Mouse (Mus musculus) spleen, embryonic (tissue): ENCODE measurements around the gene Usp21.

Experiments
- CTCF ChIA-PET: fragments of 350-600 bp; sonication (Branson Sonifier 250); formaldehyde crosslinking; loops from one replicate; lab custom pipeline; 2022; lab: Charles Lee

Usp21 gene

GRCm38 (mm10) chr1:171269848-171270572 is 17.8 kb downstream of the Usp21 start, which contains the start of gene B4galt3:
Gene B4galt3 (plus strand): TSS chr1:171270328.
- CTCF ChIA-PET, result no interaction called here

GRCm38 (mm10) chr1:171268341-171268740 is 19.4 kb downstream of the Usp21 start:
- CTCF ChIA-PET, result no interaction called here

- CTCF ChIA-PET, result interaction anchor here (0.7 kb wide), 1 partner anchor 124 kb away, joined by 11 read pairs; no protein-coding TSS in a partner anchor
These were observed 21.6 kb downstream of the Usp21 start for GRCm38 (mm10) chr1:171265971-171266744.

DNA sequence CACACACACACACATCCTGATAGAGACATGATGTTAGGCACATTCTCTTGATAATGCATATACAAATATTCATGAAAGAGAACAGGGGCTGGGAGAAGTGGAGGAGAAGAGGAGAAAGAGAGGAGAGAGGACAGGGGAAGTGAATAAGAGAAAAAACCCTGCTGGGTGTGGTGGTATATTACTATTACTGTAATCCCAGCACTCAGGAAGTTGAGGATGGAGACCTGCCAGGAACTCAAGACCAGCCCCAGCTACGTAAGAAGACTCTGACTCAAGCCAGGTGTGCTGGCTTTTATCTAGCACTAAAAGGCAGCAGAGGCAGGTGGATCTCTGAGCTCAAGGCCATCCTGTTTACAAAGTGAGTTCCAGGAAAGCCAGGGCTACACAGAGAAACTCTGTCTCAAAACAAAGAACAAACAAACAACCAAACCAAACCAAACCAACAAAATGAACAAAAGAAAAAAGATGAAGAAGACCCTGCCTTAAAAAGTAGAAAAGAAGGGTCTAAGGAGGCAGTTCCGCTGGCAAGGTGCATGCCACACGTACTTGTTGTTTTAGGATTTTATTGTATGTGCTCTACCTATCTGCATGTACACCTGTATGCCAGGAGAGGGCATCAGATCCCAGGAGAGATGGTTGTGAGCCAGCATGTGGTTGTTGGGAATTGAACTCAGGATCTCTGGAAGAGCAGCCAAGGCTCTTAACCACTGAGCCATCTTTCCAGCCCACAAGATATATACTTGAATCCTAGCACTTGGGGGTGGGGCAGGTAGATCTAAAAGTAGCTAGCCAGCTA is 23.9 kb downstream of the Usp21 start:
- CTCF ChIA-PET, result no interaction called here

- CTCF ChIA-PET, result no interaction called here
These were observed 24.6 kb downstream of the Usp21 start for GRCm38 (mm10) chr1:171263185-171263611.

DNA sequence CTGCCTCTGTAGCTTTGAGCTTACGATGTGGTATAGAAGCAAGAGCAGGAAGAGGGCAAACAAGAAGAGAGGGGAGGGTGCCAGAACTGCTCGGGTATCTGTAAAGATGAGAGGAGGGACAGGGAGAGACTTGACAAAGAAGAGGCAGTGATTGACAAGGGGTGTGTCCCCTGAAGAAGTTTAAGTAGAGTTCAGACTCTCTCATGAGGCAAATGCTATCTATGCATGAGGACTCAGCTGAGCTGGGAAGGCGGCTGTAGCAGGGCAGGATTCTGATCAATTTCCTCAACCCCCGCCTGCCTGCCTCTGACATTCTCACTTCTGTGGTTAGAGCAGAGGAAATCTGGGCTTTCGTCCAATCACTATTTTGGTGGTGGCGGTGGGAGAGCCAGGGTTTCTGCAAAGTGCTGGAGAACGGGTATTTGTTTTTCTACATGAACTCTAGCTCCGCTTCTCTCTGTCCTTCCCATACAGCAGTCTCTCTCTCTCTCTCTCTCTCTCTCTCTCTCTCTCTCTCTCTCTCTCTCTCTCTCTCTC is 25.1 kb downstream of the Usp21 start:
- CTCF ChIA-PET, result no interaction called here

DNA sequence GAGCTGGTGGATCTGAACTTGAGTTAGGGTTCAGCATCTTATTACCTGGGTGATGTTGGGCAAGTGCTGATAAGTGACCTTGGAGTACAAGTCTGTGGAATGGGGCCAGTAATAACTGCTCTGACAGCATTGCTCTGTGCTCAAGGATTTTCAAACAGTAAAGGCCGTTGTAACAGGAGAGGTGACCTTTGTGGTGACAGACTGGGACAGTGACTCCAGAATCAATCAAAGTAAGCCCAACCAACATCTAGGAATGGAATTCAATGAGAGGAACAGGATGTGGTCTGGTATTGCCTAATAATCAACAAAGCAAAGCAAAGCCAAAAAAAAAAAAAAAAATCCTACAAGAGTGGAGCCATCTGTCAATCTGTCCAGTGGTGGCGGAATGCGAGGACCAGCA is 27.5 kb downstream of the Usp21 start:
- CTCF ChIA-PET, result interaction anchor here (0.7 to 1.2 kb wide), 2 partner anchors 9 to 12 kb away, joined by 3 to 7 read pairs; no protein-coding TSS in a partner anchor

DNA sequence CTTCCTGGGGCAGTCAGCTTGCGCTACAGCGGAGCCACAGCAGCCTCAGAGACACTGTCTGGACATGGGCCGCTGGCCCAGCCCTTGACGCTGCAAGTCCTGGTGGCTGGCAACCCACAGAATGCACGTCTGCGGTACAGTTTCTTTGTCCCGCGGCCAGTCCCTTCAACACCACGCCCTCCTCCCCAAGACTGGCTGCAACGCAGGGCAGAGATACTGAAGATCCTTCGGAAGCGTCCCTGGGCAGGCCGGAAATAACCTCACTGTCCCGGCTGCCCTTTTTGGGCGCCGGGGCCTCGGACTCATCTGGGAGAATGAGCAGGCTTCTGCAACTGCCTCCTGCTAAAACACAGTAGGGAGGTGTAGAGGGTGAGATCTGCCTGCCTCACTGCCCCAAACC is 28.9 kb downstream of the Usp21 start:
- CTCF ChIA-PET, result interaction anchor here (0.6 to 0.7 kb wide), 2 partner anchors 49 to 363 kb away, joined by 3 read pairs; no protein-coding TSS in a partner anchor

- CTCF ChIA-PET, result interaction anchor here (0.5 to 1.7 kb wide), 4 partner anchors 14 to 392 kb away, joined by 3 to 9 read pairs (median 4); no protein-coding TSS in a partner anchor
These were observed 30.0 kb downstream of the Usp21 start for GRCm38 (mm10) chr1:171257781-171258180.

- CTCF ChIA-PET, result interaction anchor here (0.6 to 1.7 kb wide), 2 partner anchors 15 to 253 kb away, joined by 6 to 9 read pairs; no protein-coding TSS in a partner anchor
These were observed 30.7 kb downstream of the Usp21 start for GRCm38 (mm10) chr1:171256937-171257548.

- CTCF ChIA-PET, result no interaction called here
These were observed 31.5 kb downstream of the Usp21 start for GRCm38 (mm10) chr1:171256095-171256818.

- CTCF ChIA-PET, result no interaction called here
These were observed 35.4 kb downstream of the Usp21 start for GRCm38 (mm10) chr1:171252415-171252814.

DNA sequence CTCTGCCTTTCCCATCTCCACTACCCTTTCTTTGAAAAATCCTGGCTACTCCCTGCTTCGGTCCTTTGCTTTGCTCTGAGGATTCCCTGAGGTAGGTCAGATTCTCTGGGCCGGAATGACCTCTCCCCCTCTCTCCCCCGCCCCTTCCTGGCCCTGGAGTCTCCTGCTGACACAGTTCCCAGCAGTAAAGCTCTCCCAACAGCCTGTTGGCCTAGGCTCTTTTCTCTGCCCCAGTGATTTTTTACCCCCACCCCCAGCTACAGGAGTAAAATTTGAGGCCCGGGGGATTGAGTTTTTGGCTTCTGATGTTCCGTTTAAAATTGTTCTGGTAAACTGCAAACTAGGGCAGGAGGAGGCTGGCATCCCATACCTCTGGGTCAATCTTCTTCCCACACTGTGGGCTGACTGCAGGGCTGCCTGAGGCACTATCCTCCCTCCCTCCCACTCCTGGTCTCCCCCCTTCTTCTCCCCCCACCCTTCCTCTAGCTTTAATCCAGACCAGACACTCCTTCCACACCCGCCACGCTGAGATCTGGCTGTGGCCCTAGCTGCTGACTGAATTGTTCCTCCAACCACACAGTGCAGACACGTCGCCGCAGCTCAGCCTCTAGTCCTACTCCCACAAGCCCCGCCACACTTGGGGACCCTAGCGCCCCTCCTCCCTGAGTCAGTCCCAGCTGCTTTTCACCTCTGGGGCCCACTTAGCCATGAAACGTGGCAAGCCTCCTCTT is 36.0 kb downstream of the Usp21 start:
- CTCF ChIA-PET, result interaction anchor here (0.6 to 0.7 kb wide), 2 partner anchors 9 to 14 kb away, joined by 3 to 7 read pairs; no protein-coding TSS in a partner anchor

DNA sequence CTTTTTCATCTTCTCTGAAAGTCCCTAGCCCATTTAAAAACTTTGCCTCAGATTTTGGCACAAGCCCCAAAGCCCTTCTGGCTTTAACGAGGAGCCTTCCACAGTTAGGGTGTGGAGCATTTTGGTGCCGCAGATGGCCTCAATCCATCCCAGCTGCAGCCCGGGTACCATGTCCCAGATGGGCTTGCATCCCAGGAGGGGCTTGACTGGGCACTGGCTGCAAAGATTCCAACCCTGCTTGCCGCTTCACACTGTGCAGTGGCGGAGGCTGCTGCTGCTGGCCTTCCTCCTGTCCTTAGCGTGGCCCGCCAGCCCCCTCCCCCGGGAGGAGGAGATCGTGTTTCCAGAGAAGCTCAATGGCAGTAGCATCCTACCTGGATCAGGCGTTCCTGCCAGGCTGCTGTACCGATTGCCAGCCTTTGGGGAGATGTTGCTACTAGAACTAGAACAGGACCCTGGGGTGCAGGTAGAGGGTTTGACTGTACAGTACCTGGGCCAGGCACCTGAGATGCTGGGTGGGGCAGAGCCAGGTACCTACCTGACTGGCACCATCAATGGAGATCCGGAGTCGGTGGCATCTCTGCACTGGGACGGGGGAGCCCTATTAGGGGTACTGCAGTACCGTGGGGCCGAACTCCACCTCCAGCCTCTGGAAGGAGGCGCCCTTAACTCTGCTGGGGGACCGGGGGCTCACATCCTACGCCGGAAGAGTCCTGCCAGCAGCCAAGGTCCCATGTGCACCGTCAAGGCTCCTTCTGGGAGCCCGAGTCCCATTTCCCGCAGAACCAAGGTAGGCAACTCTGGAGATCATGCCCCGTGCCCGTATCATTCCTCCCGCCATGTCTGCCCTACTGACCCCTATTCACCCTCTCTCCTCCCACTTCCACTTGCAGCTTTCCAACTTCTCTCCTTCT is 36.9 kb downstream of the Usp21 start, which contains the start of gene Ndufs2:
Ndufs2 (minus strand) TSS at position 709 of the 914 bp plus-strand sequence.
- CTCF ChIA-PET, result interaction anchor here (0.6 to 0.7 kb wide), 2 partner anchors 10 to 14 kb away, joined by 3 to 7 read pairs; no protein-coding TSS in a partner anchor

DNA sequence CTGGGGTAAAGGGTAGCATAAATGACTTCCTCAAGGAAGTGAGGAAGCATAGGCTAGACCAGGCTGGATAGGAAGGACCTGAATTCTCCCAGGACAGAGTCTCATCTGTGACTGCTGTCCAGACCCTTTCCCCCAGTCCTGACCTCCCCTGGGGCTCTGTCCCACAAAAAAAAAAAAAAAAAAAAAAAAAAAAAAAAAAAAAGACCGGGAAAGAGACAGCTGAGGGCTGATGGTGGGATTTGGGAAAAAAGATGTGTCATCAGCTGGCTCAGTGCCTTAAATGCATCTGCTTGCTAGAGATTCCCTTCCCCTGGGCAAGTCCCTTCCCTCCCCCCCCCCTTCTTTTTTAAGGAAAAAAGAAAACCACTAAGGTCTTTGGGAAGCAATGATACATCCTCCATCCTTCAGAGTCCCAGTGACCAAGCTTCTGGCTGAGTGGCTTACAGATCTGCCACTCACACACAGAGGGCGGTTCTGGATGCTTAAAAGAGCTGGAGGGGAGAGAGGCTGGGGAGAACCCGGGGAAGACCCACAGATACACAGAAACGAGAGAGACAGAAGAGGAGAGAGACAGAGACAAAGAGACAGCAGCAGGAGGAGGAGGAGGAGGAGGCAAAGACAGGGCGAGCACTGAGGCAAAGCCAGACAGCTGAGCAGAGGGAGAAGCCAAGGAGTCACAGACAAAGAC is 37.7 kb downstream of the Usp21 start, which contains the start of gene Adamts4:
Adamts4 (plus strand) TSS at position 509 of the 688 bp plus-strand sequence.
- CTCF ChIA-PET, result no interaction called here

GRCm38 (mm10) chr1:171248386-171249226 is 39.2 kb downstream of the Usp21 start:
- CTCF ChIA-PET, result interaction anchor here (0.6 kb wide), 1 partner anchor 224 kb away, joined by 4 read pairs; no protein-coding TSS in a partner anchor
